Mouse (Mus musculus): ENCODE data around the gene Msh4.

DNA sequence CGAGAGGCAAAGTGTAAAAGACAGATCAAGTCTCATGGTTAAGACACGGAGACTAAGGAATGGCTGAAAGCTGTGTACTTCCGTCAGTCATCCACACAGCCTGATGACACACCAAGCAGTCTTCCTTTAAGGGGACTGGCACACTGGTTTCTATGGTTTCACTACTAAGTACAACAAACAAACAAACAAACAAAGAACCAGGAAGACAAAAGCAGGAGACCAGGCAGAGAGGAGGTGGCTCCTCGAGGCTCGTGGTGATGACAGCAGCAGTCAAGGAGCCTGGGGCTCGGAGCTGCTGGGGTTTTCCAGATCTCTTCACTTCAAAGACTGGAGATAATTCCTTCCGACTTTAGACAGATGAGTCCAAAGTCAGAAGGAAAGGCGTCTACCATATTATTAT is 34.1 kb upstream of the Msh4 start:
- TF ChIP-seq ZC3H11A (IDR thresholded peaks at IDR 0.05; ENCODE audit: borderline replicate concordance, low read depth, low read length) (no peak), HCFC1 (IDR thresholded peaks at IDR 0.05; ENCODE audit: borderline replicate concordance, insufficient read depth, low read length) (no peak), MAFK (IDR thresholded peaks at IDR 0.05; ENCODE audit: insufficient read depth, low read depth, low read length) (no peak), ZNF384 (IDR thresholded peaks at IDR 0.05; ENCODE audit: low read depth, low read length) (no peak)

Measured in ES-E14 (cell line).